Mouse (Mus musculus) lung, embryonic 15.5 days (tissue): ENCODE data around the gene Fam71f1. TPM values are rescaled to one million over a fixed set of nuclear protein-coding genes. Genes with fewer than 3 reads are reported as not detected.
A peak's percentile ranks its signal among the peaks of the same experiment; 100 is the strongest.

Source experiments
- ATAC-seq: fragments of 200-750 bp; cut with Nextera tagmentation; 2 replicates; pipeline ENCODE4 v1.8.0; 2017; ENCODE audit warnings: moderate number of reproducible peaks, borderline replicate concordance; ENCODE audit not compliant: low FRiP score, low TSS enrichment; ENCODE audit errors: extremely low read depth
- H3K27ac ChIP-seq: fragments of 300-500 bp; sonication (generic); 2 replicates; pipeline ENCODE4 v1.5.1; 2015; ENCODE audit warnings: moderate library complexity, mild to moderate bottlenecking, inconsistent platforms
- H3K27me3 ChIP-seq: fragments of 300-500 bp; sonication (generic); 2 replicates; pipeline ENCODE4 v1.6.1; 2015; ENCODE audit warnings: inconsistent platforms
- H3K36me3 ChIP-seq: fragments of 300-500 bp; sonication (generic); 2 replicates; pipeline ENCODE4 v1.6.1; 2015; ENCODE audit warnings: inconsistent platforms
- H3K4me1 ChIP-seq: fragments of 300-500 bp; sonication (generic); 2 replicates; pipeline ENCODE4 v1.6.1; 2015; ENCODE audit warnings: inconsistent platforms
- H3K4me2 ChIP-seq: fragments of 300-500 bp; sonication (generic); 2 replicates; pipeline ENCODE4 v1.6.1; 2015; ENCODE audit warnings: inconsistent platforms, mild to moderate bottlenecking, moderate library complexity
- H3K4me3 ChIP-seq: fragments of 300-500 bp; sonication (generic); 2 replicates; pipeline ENCODE4 v1.5.1; 2015; ENCODE audit warnings: mild to moderate bottlenecking, inconsistent platforms
- H3K9ac ChIP-seq: fragments of 300-500 bp; sonication (generic); 2 replicates; pipeline ENCODE4 v1.6.1; 2015; ENCODE audit warnings: inconsistent platforms
- H3K9me3 ChIP-seq: fragments of 300-500 bp; sonication (generic); 2 replicates; pipeline ENCODE4 v1.6.1; 2016; ENCODE audit warnings: inconsistent platforms
- WGBS: fragments of 180-500 bp; shearing (Covaris S2); methylation state at CpG from one replicate; pipeline ENCODE4 v1.1.7; 2015; 5-methylcytosine and 5-hydroxymethylcytosine counted together
- polyA plus RNA-seq: library from polyadenylated mRNA; unstranded; fragments of >200 nt; fragmentation: Nextera tagmentation; extraction: Ambion mirVana; gene quantifications from 2 replicates; pipeline ENCODE4 v1.2.1, GENCODE M21; 2015

The Fam71f1 gene
- polyA plus RNA-seq: 0.11 TPM in 1 of 2 replicates, not detected in the other

DNA sequence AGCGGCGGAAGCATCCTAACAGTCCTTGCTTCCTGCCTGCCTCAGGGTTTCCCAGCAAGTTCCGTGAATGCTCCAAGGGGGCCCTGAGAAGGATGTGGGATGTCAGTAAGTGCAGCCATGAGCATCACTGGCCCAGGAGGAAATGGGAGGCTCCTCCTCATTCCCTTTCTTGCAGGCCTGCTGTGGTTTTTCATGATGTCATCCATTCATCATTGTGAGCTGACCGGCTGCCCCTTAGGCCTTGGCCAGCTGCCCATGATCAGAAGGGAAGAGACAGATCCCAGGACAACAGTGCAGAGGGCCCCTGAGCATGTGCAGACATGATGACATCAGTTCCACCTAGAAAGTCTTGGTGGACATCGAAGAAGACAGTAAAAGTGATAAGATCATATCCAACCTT lies at the start of gene Fam71f1:
Gene Fam71f1, plus strand, starts transcription at position 262 of the 400 bp plus-strand sequence.
- no peak within 1 kb of the TSS for H3K27ac ChIP-seq

GRCm38 (mm10) chr6:29270961-29271360 lies 48.0 kb upstream of the Fam71f1 start:
- H3K4me3 ChIP-seq: 0 out of 2 replicates have a peak overlapping the region, but pooled peaks have one; percentile 0
- 5% methylated on average over 8 of the region's 8 CpGs for WGBS
- H3K27ac ChIP-seq: no peak overlapping the region; the same call in 1 of the 2 replicates

More for the DNA sequence above, at the start of gene Fam71f1:
- no peak within 1 kb of the TSS for H3K9ac ChIP-seq
- H3K4me1 ChIP-seq: no peaks in the 10 kb centered on the region
- no peak within 1 kb of the TSS for H3K4me2 ChIP-seq
- 63% methylated on average over 5 of the region's 5 CpGs for WGBS
- H3K27me3 ChIP-seq: no peaks in the 10 kb centered on the region
- no peak within 1 kb of the TSS for H3K4me3 ChIP-seq
- ATAC-seq: no peak
- H3K36me3 ChIP-seq: no peaks in the 10 kb centered on the region
- H3K9me3 ChIP-seq: no peaks in the 10 kb centered on the region

DNA sequence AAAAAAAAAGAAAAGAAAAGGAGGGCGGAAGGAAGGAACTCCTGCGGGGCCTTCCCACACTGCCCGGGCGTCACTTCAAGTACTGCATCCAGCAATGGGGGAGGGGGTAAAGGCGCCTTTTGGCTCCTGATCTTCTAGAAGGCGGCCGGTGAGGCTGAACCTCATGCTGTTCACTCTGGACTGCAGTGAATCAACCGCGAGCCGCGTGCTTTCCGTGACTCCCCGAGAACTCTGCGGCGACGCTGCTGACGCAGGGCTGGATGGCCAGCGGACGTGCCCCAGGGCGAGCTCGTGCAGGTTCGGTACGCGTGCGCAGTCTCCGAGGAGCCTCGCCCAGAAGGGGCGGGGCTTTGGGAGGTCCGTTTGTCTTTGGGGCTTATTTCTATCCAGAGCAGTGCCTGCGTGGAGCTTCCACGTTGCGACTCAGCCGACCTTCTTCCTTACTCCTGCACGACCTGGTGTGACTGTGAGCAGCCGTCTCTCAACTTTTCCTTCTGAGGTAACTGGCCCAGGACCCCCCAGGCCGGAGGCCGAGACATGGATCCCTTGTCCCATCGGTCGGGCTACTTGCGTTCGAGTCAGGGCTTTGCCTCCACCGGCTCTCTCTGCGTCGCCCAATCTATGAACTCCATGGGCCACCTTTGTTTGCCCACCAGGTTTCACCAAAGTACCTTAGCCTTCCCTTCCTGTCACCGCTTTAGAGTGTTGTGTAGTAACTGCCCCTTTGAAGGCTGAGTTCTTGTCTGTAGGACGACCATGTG lies 46.4 kb upstream of the Fam71f1 start, which contains the start of gene Hilpda:
Gene Hilpda, plus strand, starts transcription at position 177 of the 761 bp plus-strand sequence.
- H3K4me2 ChIP-seq: peak within 1 kb of the TSS; percentile 82
- peaks cover 5% of the 10 kb centered on the region for H3K36me3 ChIP-seq
- H3K4me3 ChIP-seq: peak within 1 kb of the TSS; percentile 79
- H3K9ac ChIP-seq: peak within 1 kb of the TSS; percentile 78
- peak within 1 kb of the TSS; percentile 90 for H3K27ac ChIP-seq
- under 1% methylated on average over 46 of the region's 46 CpGs for WGBS
- no peaks in the 10 kb centered on the region for H3K27me3 ChIP-seq
- peak; percentile 96 for ATAC-seq
- H3K9me3 ChIP-seq: no peaks in the 10 kb centered on the region
- H3K4me1 ChIP-seq: peaks cover 25% of the 10 kb centered on the region

More at GRCm38 (mm10) chr6:29270961-29271360, 48.0 kb upstream of the Fam71f1 start:
- peaks cover 25% of the 10 kb centered on the region for H3K4me1 ChIP-seq
- peaks cover 5% of the 10 kb centered on the region for H3K36me3 ChIP-seq
- no peaks in the 10 kb centered on the region for H3K9me3 ChIP-seq
- no peak for ATAC-seq
- H3K9ac ChIP-seq: no peak overlapping the region
- peak overlapping the region; percentile 46 for H3K4me2 ChIP-seq
- no peaks in the 10 kb centered on the region for H3K27me3 ChIP-seq

GRCm38 (mm10) chr6:29276746-29277145 lies 42.2 kb upstream of the Fam71f1 start:
- Histone ChIP-seq H3K9me3 (no peaks in the 10 kb centered on the region), H3K4me1 (peaks cover 14% of the 10 kb centered on the region), H3K4me2 (no peak overlapping the region), H3K4me3 (no peak overlapping the region), H3K27ac (no peak overlapping the region), H3K27me3 (no peaks in the 10 kb centered on the region), H3K9ac (no peak overlapping the region), H3K36me3 (peaks cover 5% of the 10 kb centered on the region)
- ATAC-seq: no peak
- WGBS: 78% methylated on average over 5 of the region's 5 CpGs

GRCm38 (mm10) chr6:29278513-29279267 lies 40.2 kb upstream of the Fam71f1 start:
- no peak overlapping the region for H3K27ac ChIP-seq
- peaks cover 9% of the 10 kb centered on the region; the same call in 1 of the 2 replicates for H3K4me1 ChIP-seq
- H3K4me3 ChIP-seq: no peak overlapping the region
- no peak for ATAC-seq
- H3K9me3 ChIP-seq: no peaks in the 10 kb centered on the region
- peaks cover 5% of the 10 kb centered on the region for H3K36me3 ChIP-seq
- H3K4me2 ChIP-seq: no peak overlapping the region
- no peaks in the 10 kb centered on the region for H3K27me3 ChIP-seq
- H3K9ac ChIP-seq: no peak overlapping the region
- WGBS: 19% methylated on average over 8 of the region's 8 CpGs

GRCm38 (mm10) chr6:29279293-29279692 lies 39.6 kb upstream of the Fam71f1 start, which contains the start of gene Fam71f2:
TSS of gene Fam71f2 (plus strand) at chr6:29279593.
- Histone ChIP-seq H3K4me1 (peaks cover 3% of the 10 kb centered on the region; the same call in 1 of the 2 replicates), H3K4me2 (no peak within 1 kb of the TSS), H3K36me3 (peaks cover 5% of the 10 kb centered on the region), H3K9ac (no peak within 1 kb of the TSS), H3K27ac (no peak within 1 kb of the TSS), H3K27me3 (no peaks in the 10 kb centered on the region), H3K9me3 (no peaks in the 10 kb centered on the region), H3K4me3 (no peak within 1 kb of the TSS)
- WGBS: 77% methylated on average over 8 of the region's 8 CpGs
- ATAC-seq: no peak; the same call in 1 of the 2 replicates

DNA sequence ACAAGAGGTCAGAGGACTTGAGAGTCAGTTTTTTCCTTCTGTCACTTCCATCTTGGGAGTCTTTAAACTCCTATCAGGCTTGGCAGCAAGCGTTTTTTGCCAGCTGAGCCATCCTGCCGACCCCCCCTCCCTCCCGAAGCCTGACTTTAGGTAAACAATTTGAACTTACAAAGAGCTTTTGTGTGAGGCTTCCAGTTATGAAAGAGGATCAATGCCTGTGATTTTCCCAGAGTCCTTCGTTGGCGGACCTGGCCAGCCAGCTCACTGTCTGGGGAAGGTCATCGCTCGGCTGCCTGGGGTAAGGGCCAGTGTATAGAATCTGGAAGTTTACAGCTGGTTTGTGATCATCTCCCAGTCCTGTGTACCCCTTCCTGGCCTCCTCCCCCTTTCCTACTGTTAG lies 38.3 kb upstream of the Fam71f1 start:
- no peaks in the 10 kb centered on the region for H3K9me3 ChIP-seq
- H3K4me3 ChIP-seq: no peak overlapping the region
- no peaks in the 10 kb centered on the region for H3K36me3 ChIP-seq
- no peaks in the 10 kb centered on the region for H3K27me3 ChIP-seq
- H3K4me1 ChIP-seq: no peaks in the 10 kb centered on the region
- no peak overlapping the region for H3K9ac ChIP-seq
- WGBS: 31% methylated on average over 7 of the region's 7 CpGs
- ATAC-seq: no peak
- H3K4me2 ChIP-seq: no peak overlapping the region
- H3K27ac ChIP-seq: no peak overlapping the region

DNA sequence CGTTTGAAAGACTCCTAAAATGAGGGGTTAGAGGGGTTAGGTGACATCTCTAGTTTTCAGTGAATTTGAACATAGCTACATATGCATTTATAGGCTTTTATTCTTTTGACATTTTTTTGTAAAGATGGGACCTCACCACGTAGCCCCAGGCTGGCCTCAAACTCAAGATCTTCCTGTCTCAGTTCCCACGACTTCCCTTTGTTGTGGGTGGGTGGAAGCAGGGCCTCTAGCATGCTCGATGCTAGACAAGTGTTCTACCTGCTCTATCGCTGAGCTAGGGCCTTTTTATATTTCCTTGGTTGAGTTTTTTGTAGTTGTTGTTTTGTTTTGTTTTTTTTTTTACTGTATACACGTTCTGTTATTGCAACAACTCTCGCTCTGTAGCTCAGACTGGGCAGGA lies 32.1 kb upstream of the Fam71f1 start:
- H3K36me3 ChIP-seq: no peaks in the 10 kb centered on the region
- no peak for ATAC-seq
- no peak overlapping the region for H3K4me3 ChIP-seq
- H3K9me3 ChIP-seq: no peaks in the 10 kb centered on the region
- no peak overlapping the region for H3K9ac ChIP-seq
- WGBS: 71% methylated on average over 7 of the region's 7 CpGs
- H3K27ac ChIP-seq: no peak overlapping the region
- H3K4me2 ChIP-seq: no peak overlapping the region
- no peaks in the 10 kb centered on the region for H3K4me1 ChIP-seq
- no peaks in the 10 kb centered on the region for H3K27me3 ChIP-seq

GRCm38 (mm10) chr6:29287481-29287880 lies 31.5 kb upstream of the Fam71f1 start:
- Histone ChIP-seq H3K4me3 (no peak overlapping the region), H3K36me3 (no peaks in the 10 kb centered on the region), H3K27ac (no peak overlapping the region), H3K4me2 (no peak overlapping the region), H3K27me3 (no peaks in the 10 kb centered on the region), H3K9me3 (no peaks in the 10 kb centered on the region), H3K9ac (no peak overlapping the region), H3K4me1 (no peaks in the 10 kb centered on the region)
- 55% methylated on average over 6 of the region's 6 CpGs for WGBS
- no peak for ATAC-seq

- Histone ChIP-seq H3K27me3 (no peaks in the 10 kb centered on the region), H3K36me3 (no peaks in the 10 kb centered on the region), H3K4me1 (no peaks in the 10 kb centered on the region), H3K4me2 (no peak overlapping the region), H3K9ac (no peak overlapping the region), H3K4me3 (no peak overlapping the region), H3K27ac (no peak overlapping the region), H3K9me3 (no peaks in the 10 kb centered on the region)
- 64% methylated on average over 5 of the region's 5 CpGs for WGBS
- no peak for ATAC-seq
These were observed 31.0 kb upstream of the Fam71f1 start for GRCm38 (mm10) chr6:29287944-29288343.

DNA sequence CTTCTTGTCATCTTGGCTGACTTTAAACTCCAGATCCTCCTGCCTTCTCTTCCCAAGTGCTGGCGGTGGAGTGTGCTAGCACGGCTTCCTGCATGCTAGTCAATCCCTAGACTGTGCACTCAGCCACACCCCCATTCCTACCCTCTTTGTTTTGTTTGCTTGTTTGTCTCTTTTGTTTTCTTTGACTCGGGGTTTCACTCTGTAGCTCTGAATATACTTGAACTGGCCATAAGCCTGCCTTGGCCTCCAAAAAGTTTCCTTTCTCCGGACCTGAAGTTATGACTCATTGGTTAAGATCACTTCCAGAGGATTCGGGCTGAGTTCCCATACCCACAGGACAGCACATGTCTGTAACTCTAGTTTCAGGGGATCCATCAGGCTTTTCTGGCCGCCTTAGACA lies 30.3 kb upstream of the Fam71f1 start:
- Histone ChIP-seq H3K36me3 (no peaks in the 10 kb centered on the region), H3K4me1 (no peaks in the 10 kb centered on the region), H3K4me3 (no peak overlapping the region), H3K4me2 (no peak overlapping the region), H3K27me3 (no peaks in the 10 kb centered on the region), H3K9ac (no peak overlapping the region), H3K9me3 (no peaks in the 10 kb centered on the region), H3K27ac (no peak overlapping the region)
- ATAC-seq: no peak
- 58% methylated on average over 6 of the region's 6 CpGs for WGBS

DNA sequence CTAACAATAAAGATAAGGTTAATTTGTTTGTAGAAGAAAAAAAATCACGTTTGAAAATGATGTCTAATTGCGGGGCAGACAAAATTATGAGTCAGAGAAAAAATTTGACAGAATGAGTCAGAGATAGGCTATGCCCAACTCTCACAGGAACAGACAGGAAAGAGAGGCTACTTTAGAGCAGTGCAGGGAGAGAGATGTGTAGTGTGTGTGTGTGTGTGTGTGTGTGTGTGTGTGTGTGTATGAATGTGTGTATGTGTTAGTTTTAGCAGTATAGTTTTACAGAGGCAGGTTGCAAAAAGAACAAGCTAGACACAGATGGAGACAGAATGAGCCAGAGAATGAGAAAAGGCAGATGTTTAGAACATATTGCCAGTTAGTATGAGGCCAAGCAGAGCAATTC lies 19.8 kb upstream of the Fam71f1 start:
- Histone ChIP-seq H3K4me2 (no peak overlapping the region), H3K4me1 (no peaks in the 10 kb centered on the region), H3K4me3 (no peak overlapping the region), H3K27ac (no peak overlapping the region), H3K36me3 (no peaks in the 10 kb centered on the region), H3K9ac (no peak overlapping the region), H3K9me3 (no peaks in the 10 kb centered on the region), H3K27me3 (no peaks in the 10 kb centered on the region)
- WGBS: 52% methylated on average over 2 of the region's 2 CpGs
- no peak for ATAC-seq
